ENCODE assay signal across 8 mouse cellular contexts in genomic region chr9:102717886-102718643, GRCm38 (mm10). TPM values are rescaled to one million over a fixed set of nuclear protein-coding genes. Genes with fewer than 3 reads are reported as not detected.
A peak's percentile ranks its signal among the peaks of the same experiment; 100 is the strongest.
DNase-seq lines count a peak whose midpoint lies in the region; ATAC-seq and TF ChIP-seq lines count a peak whose summit lies in the region.

No protein-coding gene starts in this region.

- H3K27ac ChIP-seq in ES-E14 (ENCODE audit: insufficient read depth, low read depth, low read length, poor library complexity, severe bottlenecking): peak overlapping the region; percentile 96
- peak overlapping the region; percentile 98 for H3K27ac ChIP-seq in hindbrain, embryonic 11.5 days (ENCODE audit: low read depth, low read length)
- H3K27ac ChIP-seq in lung, embryonic 16.5 days (ENCODE audit: low read length): peak overlapping the region; percentile 96

- no peaks in the 10 kb centered on the region for H3K9me3 ChIP-seq in ES-E14 (ENCODE audit: control insufficient read depth, insufficient read depth, low read depth, low read length)
- H3K9me3 ChIP-seq in hindbrain, embryonic 11.5 days (ENCODE audit: control insufficient read depth, low read length): no peaks in the 10 kb centered on the region
- no peaks in the 10 kb centered on the region for H3K9me3 ChIP-seq in lung, embryonic 16.5 days (ENCODE audit: control insufficient read depth, low read length)

- under 1% methylated on average over 52 of the region's 52 CpGs for WGBS in hindbrain, embryonic 11.5 days
- WGBS in lung, embryonic 16.5 days: under 1% methylated on average over 52 of the region's 52 CpGs

- peaks cover 9 to 28% of the 10 kb centered on the region in 2 experiments for H3K4me1 ChIP-seq in ES-E14 (ENCODE audit: control insufficient read depth in 2 of 2, insufficient read depth in 2 of 2, low read length in 2 of 2, poor library complexity in 1 of 2)
- peaks cover 23% of the 10 kb centered on the region for H3K4me1 ChIP-seq in hindbrain, embryonic 11.5 days (replicated peaks; ENCODE audit: control insufficient read depth, insufficient read depth, low read length)
- H3K4me1 ChIP-seq in lung, embryonic 16.5 days (replicated peaks; ENCODE audit: control insufficient read depth, insufficient read depth, low read length): peaks cover 62% of the 10 kb centered on the region

- in situ Hi-C loops in ES-E14 (cut with MboI; ENCODE audit: low sequenced_read_pairs in 2 of 2, unreplicated experiment in 2 of 2): no loop called here

- peaks cover 25% of the 10 kb centered on the region for H3K36me3 ChIP-seq in ES-E14 (ENCODE audit: control insufficient read depth, insufficient read depth, low read length, poor library complexity, severe bottlenecking)
- H3K36me3 ChIP-seq in hindbrain, embryonic 11.5 days (ENCODE audit: control insufficient read depth, insufficient read depth, low read length): peaks cover 4% of the 10 kb centered on the region
- peaks cover 17% of the 10 kb centered on the region for H3K36me3 ChIP-seq in lung, embryonic 16.5 days (ENCODE audit: control insufficient read depth, insufficient read depth, low read length)

- DNase-seq in ES-E14 (ENCODE audit: low read depth, low spot score): peak; percentile 96
- DNase-seq in cerebellum, adult 8-10 months: peak; percentile 76
- peak; percentile 45 to 70 for DNase-seq in frontal cortex, postnatal 10 days (ENCODE audit: low spot score in 2 of 2)
- peak; percentile 93 for DNase-seq in hindbrain, embryonic 11.5 days (ENCODE audit: low spot score)
- DNase-seq in layer of hippocampus, postnatal 10 days (ENCODE audit: low spot score in 2 of 2): peak; percentile 64 to 72
- DNase-seq in retina, adult 2 months (ENCODE audit: low read depth, low spot score): peak; percentile 49
- no peak for DNase-seq in natural killer cell, adult 2 months (ENCODE audit: low spot score in 2 of 2)

- peak; percentile 62 for ATAC-seq in hindbrain, embryonic 11.5 days (ENCODE audit: low FRiP score)
- ATAC-seq in lung, embryonic 16.5 days (ENCODE audit: low read depth): peak; percentile 59

- peak overlapping the region; percentile 98 for H3K9ac ChIP-seq in ES-E14 (ENCODE audit: insufficient read depth, low read depth, low read length, poor library complexity, severe bottlenecking)
- H3K9ac ChIP-seq in hindbrain, embryonic 11.5 days (ENCODE audit: low read depth, low read length): peak overlapping the region; percentile 98
- H3K9ac ChIP-seq in lung, embryonic 16.5 days (ENCODE audit: low read length): peak overlapping the region; percentile 87

- peak overlapping the region; percentile 84 for H3K4me2 ChIP-seq in hindbrain, embryonic 11.5 days (replicated peaks; ENCODE audit: low read depth, low read length)
- peak overlapping the region; percentile 92 for H3K4me2 ChIP-seq in lung, embryonic 16.5 days (ENCODE audit: low read depth, low read length)

- no peaks in the 10 kb centered on the region for H3K27me3 ChIP-seq in hindbrain, embryonic 11.5 days (ENCODE audit: control insufficient read depth, insufficient read depth, low read length)
- no peaks in the 10 kb centered on the region for H3K27me3 ChIP-seq in lung, embryonic 16.5 days (ENCODE audit: control insufficient read depth, insufficient read depth, low read depth, low read length)

- peak overlapping the region; percentile 84 to 95 for H3K4me3 ChIP-seq in ES-E14 (ENCODE audit: insufficient read depth in 1 of 2, low read depth in 1 of 2, low read length in 2 of 2, poor library complexity in 1 of 2, severe bottlenecking in 1 of 2)
- H3K4me3 ChIP-seq in hindbrain, embryonic 11.5 days (ENCODE audit: low read depth, low read length): peak overlapping the region; percentile 90
- peak overlapping the region; percentile 63 for H3K4me3 ChIP-seq in lung, embryonic 16.5 days (ENCODE audit: low read length)

TF ChIP-seq in ES-E14, 5 proteins besides CTCF, POLR2A, EP300 and RAD21:
- peak; percentile 79; the same call in 1 of the 2 replicates for TF ChIP-seq CHD2 (IDR thresholded peaks at IDR 0.05; ENCODE audit: low read depth, low read length)
- no peak for TF ChIP-seq ZC3H11A (IDR thresholded peaks at IDR 0.05; ENCODE audit: borderline replicate concordance, low read depth, low read length)

RNA-seq across cellular contexts. Expression of gene Amotl2, which starts 1.6 kb away (rescaled TPM):
- 103 and 161 TPM in 2 replicates for total RNA-seq in ES-E14 (2012; rRNA removed)
- polyA plus RNA-seq in hindbrain, embryonic 11.5 days (2014; fragmentation: Nextera tagmentation; extraction: Ambion mirVana): 39.7 and 47.8 TPM in 2 replicates
- 10 to 100 TPM; 18.3 to 20.7 TPM for total RNA-seq in layer of hippocampus, postnatal 10 days (2021)
- 37.6 and 40.1 TPM in 2 replicates for polyA plus RNA-seq in lung, embryonic 16.5 days (2015; fragmentation: Nextera tagmentation; extraction: Ambion mirVana)

Comparison
In these comparisons a context has a peak if more than half of its experiments do, and no peak if none do; other contexts are left out.
1. DNase-seq: peak in ES-E14 (single experiment), cerebellum, adult 8-10 months (single experiment), frontal cortex, postnatal 10 days (2 of 2), hindbrain, embryonic 11.5 days (single experiment), layer of hippocampus, postnatal 10 days (2 of 2) and retina, adult 2 months (single experiment); none in natural killer cell, adult 2 months (0 of 2).
2. Peak in every context shown above with its lines, with median percentiles within 50 percentile points of each other: H3K27ac ChIP-seq, H3K4me3 ChIP-seq and H3K9ac ChIP-seq.